ENCODE assay signal across 1 mouse cellular context in genomic region chr7:28373891-28374495, GRCm38 (mm10).
TF ChIP-seq lines count a peak whose summit lies in the region.

No protein-coding gene starts in this region.

TF ChIP-seq in MEL, 35 proteins besides CTCF, POLR2A, EP300 and RAD21 (continued from another document):
- TF ChIP-seq POLR2AphosphoS5 (IDR thresholded peaks at IDR 0.05; ENCODE audit: borderline replicate concordance, low read depth, low read length) (no peak), CHD2 (IDR thresholded peaks at IDR 0.05; ENCODE audit: low read length) (no peak)
TF ChIP-seq in MEL: peak in this region for 0.
